Mouse (Mus musculus) thymus, postnatal 36 days (tissue): ENCODE measurements around the gene Zbtb6.

Source experiments
- DNase-seq, 2 experiments: peaks; one replicate each; pipeline ENCODE4 v3.0.0; 2022; ENCODE audit warnings: mixed read lengths in 2 of 2

Gene Zbtb6

DNA sequence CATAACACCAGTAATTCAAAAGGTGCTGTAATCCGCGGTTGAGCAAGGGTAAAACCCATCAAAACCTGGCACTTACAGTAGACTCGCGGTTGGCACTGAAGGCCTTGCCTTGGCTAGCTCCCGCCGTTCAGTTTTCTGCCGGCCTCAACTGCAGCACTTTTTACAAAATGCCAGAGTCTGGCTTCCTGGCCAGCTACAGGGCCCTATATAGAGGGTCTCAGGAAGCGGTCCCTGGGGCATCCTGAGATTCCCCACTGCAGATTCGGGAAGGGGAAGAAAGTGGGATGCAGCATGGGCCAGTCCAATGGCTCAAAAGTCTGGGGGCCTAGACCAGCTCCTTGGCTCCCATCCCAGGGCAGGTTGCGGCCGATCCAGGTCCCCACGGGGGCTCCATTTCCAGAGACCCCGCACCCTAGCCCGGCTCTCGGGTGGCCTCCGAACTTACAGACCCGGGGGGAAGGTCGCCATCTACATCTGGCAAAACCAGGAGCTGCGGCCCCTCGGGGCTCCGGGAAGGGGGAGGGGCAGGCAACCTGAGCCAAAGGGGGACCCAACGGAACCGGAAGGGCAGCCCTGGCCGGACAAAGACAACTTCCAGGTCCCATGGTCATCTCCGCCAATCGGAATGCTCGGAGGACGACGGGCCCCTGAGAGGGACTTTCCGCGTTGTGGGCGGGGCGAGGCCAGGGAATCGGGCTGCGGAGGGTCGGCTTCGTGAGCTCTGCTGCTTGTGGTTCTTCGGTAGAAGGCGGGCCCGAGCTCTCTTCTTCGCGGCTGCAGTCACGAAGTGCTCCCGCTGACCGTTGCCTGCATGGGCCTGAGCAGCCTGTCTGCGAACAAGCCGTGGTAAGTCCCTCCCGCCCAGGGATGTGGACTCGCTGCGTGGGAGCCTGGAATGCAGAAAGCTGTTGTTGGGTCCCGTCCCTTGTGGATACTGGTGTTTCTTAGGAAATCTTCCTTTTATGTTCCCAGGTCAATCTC is at the start of gene Zbtb6, which contains the start of the genes Zbtb26 and Rabgap1:
Gene Zbtb6, minus strand, starts transcription at position 561 of the 981 bp plus-strand sequence.
Gene Zbtb26, minus strand, starts transcription at position 525 of the 981 bp plus-strand sequence.
Gene Rabgap1, plus strand, starts transcription at position 669 of the 981 bp plus-strand sequence.
- DNase-seq, result peak; percentile 89 to 92

DNA sequence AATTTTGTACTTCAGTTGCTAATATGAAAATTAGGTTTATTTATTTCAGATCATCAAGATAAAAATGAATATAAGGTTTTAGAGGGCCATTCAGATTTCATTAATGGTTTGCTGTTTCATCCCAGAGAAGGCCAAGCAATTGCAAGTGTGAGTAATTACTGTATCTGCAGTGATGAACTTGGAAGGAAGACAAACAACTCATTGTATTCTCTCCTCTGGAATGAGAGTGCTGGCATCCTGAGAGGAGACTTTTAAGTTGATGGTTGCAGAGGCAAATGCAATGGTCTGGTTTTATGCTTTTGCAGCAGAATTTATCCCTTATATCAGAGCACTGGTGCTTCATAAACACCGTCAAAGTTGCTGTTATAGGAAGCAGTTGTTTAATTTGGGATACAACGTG is 46.0 kb upstream of the Zbtb6 start:
- no peak for DNase-seq

DNA sequence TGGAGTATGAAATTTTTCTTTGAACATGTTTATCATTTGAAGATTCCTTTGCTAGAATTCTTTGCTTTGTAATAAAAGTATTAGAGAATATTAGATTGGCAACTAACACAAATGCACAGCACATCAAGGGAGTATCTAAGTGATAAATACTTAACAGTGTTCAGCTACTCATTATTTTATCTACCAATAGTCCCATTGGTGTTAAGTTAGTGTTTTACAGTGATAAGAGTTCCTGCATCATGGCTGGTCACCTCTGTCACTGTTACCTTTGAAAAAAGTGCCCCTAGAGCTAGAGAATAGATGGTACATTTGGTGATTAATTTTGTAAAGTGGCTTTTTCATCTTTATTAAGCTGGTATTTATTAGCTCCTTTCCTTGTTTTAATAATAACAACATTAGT is 43.4 kb upstream of the Zbtb6 start:
- DNase-seq, result no peak

DNA sequence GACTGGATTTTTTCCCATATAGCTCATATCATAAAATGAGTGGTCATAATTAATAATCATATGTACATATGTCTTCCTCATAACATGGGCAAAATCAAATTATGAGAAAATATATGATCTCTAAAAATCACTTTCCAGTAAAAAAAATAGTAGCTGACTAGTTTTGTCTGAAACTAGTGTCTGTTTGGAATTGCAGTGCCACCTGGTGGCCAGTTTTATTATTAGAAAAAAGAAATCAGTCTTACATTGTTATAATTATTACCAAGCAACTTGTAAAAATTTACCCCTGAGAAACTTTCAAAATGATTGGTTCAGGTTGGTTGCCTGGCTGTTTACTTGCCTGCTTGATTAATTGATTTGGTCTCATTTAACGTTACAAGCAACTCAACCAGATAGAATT is 42.4 kb upstream of the Zbtb6 start:
- DNase-seq, result peak in 1 of 2 experiments; percentile 4

DNA sequence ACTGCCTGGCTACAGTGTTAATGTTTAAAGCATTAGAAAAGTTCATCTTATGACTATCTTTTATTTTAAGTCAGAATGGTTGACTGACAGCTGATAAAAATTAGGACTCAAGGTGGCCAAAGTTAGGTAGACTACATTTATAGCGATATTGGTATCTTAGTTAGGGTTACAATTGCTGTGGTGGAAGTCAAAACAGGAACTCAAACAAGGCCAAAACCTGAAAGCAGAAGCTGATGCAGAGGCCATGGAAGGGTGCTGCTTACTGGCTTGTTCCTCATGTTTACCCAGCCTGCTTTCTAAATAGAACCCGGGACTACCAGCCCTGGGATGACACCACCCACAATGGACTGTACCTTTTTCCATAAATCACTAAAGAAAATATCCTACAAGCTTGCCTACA is 41.2 kb upstream of the Zbtb6 start:
- DNase-seq, result no peak

DNA sequence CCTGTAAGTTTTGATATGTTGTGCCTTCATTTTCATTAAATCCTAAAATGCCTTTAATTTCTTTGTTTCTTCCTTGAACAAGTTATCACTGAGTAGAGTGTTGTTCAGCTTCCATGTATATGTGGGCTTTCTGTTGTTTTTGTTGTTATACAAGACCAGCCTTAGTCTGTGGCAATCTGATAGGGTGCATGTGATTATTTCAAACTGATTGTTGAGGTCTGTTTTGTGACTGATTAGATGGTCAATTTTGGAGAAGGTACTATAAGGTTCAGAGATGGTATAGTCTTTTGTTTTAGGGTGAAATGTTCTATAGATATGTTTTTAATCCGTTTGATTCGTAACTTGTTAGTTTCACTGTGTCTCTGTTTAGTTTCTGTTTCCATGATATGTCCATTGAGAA is 37.1 kb upstream of the Zbtb6 start:
- no peak for DNase-seq

DNA sequence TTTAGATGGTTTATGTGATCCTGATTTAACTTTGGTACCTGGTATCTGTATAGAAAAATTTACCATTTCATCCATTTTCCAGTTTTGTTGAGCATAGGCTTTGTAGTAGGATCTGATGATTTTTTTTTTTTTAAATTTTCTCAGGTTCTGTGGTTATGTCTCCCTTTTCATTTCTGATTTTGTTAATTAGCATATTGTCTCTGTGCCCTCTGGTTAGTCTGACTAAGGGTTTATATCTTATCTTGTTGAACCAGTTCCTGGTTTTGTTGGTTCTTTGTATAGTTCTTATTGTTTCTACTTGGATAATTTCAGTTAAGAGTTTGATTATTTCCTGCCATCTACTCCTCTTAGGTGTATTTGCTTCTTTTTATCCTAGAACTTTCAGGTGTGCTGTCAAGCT is 36.6 kb upstream of the Zbtb6 start:
- no peak for DNase-seq

DNA sequence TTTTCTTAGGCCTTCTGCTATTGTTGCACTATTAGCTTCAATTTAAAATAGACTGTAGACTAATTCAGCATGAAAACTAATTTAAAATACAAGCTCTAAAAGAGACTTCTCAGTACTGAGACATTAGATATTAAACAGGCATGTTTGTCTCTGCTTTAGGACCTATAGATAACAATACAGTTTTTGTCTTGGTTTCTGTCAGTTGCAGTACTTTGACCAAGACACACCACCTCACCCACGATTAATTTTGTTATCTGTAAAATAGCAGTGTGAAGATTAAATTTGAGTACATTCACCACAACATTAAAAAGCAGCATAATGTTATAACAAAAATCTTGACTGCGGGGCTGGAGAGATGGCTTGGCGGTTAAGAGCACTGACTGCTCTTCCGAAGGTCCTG is 23.3 kb upstream of the Zbtb6 start:
- DNase-seq, result no peak

DNA sequence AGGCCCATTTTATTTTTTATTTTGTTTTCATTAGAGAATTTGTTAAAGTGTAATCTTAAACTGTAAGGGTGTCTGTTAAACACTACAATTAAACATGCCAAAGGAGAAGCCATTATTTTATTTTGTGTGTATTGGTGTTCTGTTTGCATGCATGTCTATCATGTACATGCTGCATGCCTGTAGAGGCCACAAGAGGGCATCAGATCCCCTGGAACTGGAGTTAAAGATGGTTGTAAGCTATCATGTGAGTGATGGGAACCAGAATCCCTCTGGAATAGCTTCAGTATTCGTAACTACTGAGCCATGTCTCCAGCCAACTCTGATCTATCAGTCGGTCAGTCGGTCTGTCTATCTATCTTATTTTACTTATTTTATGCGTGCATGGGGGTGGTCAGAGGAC is 17.7 kb upstream of the Zbtb6 start:
- DNase-seq, result no peak

DNA sequence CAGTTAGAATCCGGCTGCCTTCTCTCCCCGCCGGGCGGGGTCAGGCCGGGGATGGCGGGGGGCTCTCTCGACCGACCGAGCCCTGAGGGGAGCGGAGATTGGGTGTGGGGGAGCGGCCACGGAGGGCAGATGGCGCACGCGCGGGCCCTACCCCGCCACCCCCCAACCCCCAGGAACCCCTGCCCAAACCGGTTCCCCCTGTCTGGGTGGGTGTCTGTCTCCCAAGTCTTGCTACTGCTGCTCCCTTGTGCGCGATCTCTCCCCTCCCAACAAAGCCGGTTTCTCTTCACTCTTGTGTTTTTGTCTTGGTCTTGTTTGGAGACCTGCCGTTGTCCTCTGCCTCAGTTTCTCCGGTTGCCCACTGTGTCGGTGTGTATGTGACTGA is 9.4 kb upstream of the Zbtb6 start:
- DNase-seq, result no peak

DNA sequence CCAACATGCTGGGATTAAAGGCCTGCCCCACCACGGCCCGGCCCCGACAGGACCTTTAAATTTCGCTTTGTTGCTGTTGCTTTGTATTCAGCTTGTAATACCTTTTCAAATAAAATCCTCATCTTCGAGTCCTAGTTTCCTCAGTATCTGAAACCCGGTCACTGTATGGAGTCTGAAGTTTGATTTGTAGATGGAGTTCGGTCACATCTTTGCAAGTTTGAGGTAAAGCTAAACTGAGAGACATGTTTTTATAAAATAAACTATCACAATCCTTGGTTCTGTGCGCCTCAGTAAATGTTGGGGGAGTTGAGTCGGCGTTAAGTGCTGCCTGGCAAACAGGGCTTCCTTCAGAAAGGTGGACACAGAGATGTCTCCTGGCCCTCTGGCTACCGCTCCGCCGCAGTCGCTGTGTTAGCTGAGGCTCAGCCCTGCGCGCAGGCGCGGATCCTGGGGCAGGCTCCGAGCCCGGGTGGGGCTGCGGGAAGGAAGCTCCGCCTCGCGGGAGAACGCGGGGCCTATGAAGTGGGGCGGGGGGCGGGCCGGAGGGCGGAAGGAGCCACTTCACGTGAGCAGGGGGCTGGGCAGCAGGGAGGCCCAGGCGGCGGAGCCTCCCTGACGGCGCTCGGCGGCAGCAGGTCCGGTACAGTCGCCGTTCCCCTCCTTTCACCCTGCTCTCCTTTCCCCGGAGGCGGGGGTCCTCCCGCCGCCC is 8.8 kb upstream of the Zbtb6 start:
- DNase-seq, result peak; percentile 91 to 95

DNA sequence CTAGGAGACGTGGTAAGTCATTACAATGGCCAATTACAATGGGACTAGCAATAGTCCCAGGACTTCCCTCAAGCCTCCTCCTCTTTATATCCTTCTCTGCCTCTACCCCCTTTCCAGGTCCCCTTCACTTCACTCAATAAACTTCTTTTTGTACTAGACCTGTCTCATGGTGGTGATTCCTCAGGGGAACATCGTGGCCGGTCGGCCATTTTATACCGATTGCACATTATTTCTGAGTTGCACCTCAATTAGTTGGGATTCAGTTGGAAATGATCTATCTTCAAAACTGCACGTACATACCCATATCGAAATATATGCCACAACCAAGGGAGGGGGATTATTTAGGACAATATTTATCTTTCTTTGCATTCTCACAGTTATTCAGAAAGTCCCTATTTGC is 11.4 kb downstream of the Zbtb6 start:
- DNase-seq, result no peak

DNA sequence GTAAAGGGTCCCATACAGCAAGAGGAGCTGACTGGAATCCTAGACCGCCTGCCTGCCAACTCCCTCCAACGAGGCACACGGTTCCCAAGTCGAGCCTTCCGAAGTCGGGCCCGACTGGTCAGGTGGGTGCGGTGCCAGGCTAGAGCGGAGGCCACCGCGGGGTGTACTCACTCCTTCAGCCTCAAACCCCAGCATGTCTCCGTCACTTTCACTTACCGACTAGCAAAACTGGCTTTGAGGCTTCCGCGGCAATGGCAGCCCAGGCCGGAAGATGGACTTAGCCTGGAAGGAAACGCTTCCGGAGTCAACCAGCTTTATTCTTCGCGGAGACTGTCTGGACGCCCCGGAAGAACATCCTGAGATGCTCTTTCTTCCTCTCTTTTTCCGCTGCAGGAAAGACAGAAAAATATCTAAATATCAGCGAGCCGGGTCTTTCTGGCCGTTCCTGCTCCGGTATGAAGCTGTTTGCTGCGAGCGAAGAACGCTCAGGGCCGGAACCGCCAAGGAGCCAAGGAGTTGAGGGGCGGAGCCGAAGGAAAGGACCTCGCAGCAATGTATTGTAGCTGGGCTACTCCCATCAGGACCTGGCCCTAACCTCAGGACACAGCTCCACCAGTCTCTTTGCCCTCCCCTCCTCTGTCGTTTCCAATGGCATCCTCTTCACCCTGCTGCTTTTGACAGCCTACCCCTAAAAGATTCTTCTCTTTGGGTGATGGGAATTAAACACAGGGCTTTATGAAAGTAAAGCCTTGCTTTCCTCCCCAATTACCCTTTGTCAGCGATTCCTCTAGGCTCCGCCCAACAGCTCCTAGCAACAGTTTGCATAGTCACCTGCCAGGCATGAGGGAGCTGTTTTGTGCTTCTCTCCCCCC is 12.1 kb downstream of the Zbtb6 start:
- peak; percentile 71 to 81 for DNase-seq

DNA sequence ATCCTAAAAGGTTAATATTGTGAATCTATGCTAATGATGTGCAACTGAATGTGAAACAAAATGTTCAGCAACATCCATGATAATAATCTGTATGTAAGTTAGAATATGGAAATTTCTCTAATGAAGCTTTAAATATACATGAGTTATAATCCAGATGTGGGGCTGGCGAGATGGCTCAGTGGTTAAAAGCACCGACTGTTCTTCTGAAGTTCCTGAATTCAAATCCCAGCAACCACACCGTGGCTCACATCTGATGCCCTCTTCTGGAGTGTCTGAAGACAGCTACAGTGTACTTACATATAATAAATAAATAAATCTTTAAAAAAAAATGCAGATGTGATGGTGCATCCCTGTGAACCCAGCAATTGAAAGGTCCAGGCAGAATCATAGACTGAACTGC is 19.3 kb downstream of the Zbtb6 start:
- no peak for DNase-seq

DNA sequence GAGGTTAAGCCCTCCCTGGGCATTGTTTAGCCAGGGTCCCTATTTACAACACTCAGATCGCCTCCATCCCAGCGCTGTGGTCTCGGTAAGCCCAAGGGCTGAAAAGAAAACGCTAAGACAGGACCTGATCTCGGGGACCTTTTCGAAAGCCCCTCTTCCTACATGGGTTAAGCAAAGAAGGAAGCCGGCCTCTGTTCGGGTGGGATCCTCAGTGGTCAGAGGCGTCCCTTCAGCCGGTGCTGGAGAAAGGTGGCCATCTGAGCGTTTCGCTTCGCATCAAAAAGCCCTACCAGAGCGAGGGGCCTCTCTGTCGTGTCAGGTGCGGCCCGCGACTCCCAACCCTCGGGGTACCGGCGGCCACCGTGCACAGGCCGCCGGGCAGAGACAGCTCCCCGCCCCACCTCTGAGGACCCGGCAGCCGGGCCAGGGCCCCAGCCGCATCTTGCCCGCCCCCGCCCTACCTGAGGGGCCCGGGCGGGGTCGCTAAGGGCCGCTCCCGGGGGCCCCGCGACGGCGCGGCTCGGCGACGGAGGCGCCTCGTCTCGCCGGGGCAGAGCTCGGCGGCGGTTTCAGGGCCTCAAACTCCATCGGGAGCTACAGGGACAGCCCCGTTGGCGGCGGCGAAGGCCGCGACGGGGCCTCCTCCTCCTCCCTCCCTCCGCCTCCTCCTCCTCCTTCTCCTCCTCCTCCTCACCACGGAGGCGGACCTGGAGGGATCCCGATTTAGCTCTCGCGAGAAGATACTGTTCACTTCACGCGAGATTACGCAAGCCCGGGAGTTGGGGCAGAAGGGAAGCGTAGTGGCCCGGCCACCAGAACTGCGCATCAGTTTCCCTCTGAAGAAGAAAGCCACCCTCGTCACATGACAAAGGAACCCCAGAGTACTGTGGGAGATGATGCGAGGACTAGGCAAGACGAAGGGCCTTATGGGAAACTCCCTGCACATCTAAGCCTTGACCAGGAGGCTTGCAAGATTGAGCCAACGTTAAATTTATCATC is 20.4 kb downstream of the Zbtb6 start, which contains the start of gene Rc3h2:
Gene Rc3h2, minus strand, starts transcription at position 598 of the 999 bp plus-strand sequence.
- peak; percentile 89 to 94 for DNase-seq

DNA sequence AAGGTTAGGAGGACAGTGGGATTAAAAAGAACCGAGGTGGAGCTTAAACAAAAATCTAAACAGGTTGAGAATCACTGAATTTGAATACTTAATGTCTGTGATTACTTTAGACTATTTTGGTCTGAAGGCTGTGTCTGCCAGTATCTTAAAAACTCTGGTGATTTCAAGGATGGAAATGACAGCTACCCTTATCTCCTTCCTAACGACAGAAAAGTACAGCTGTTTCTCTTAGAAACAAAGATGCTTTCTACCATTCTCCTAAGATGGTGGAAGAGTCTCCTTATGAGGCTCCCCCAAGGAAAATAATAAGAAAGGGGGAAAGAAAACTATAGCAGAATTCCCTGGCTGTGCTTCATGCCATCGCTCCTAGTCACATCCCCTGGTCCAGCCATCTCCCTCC is 21.1 kb downstream of the Zbtb6 start:
- DNase-seq, result no peak

DNA sequence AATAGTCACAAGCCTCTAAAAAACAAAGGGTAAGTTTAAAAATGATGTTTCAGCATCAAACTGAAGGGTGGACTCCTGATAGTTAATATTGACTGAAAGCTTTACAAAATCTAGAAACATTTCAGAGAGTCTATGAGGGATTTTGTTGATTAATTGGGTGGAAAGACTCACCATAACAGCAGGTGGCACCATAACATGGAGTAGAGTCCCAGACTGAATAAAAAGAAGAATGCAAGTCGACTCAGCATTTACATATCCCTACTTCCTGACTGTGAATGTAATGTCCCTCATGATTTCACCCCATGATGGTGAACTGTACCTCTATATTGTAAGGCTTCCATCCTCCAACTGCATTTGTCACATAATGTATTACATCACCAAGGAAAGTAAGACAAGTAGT is 47.4 kb downstream of the Zbtb6 start:
- no peak for DNase-seq

DNA sequence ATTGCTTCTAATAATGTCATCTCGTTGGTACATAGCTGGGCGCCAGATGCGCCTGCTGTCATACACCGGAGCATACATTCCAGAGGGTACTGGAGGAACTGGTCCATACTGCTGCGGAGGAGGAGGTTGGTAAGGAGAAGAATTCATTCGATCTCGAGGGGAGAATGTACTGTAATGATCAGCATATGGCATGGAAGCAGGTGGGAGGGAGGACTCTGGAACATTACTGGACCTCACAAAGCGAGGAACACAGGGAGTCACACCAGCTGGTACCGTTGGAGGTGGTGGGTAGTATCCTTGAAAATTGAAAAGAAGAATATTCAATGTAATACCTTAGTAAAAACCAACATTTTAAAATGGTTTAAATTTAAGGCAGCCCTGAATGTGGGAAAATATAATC is 60.0 kb downstream of the Zbtb6 start:
- no peak for DNase-seq

DNA sequence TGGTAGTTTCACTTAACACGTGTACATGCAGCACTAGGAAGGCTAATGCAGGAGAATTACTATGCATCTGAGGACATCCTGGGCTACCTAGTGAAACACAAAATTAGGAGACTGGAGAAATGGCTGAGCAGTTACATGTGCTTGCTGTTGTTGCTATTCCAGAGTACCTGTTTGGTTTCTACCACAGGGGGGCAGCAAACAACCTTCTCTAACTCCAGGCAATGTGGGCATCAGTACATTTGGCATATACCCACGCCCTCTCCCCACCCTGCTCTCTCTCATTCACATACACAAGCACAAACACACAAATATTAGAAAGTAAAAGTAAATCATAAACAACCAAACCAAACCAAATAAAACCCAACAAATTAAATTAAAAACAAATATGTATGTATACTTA is 62.8 kb downstream of the Zbtb6 start:
- DNase-seq, result peak; percentile 44 to 55

DNA sequence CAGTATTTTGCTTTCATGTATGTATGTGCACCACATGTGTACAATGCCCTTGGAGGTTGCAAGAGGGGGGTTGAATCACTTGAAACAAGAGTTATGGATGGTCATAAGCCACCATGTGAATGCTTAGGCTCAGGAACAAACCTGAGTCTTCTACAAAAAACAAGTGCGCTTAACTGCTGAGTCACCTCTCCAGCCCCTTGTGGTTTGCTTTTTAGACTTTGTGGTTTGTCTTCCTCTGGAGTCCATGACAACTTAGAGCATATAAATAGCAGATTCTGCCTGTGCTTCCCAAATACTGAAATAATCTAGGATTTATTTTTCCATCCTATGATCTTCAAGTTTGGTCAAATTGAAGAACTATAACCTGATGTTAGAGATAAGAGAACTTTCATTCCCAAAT is 67.0 kb downstream of the Zbtb6 start:
- no peak for DNase-seq
